Mouse (Mus musculus) liver, adult (tissue): ENCODE results near the gene Noxo1.

ENCODE experiments used
- GATA4 ChIP-seq: IDR thresholded peaks from 2 replicates; pipeline ENCODE4 v1.6.1; 2014; ENCODE audit warnings: mild to moderate bottlenecking, low read length; ENCODE audit not compliant: insufficient replicate concordance

Gene Noxo1

GRCm38 (mm10) chr17:24696011-24696697, at the start of gene Noxo1, which contains the start of gene Gfer:
TSS of gene Noxo1 (plus strand) at chr17:24696234.
TSS of gene Gfer (minus strand) at chr17:24696156.
- no peak for TF ChIP-seq GATA4

GRCm38 (mm10) chr17:24646381-24646780, 49.7 kb upstream of the Noxo1 start:
- TF ChIP-seq GATA4 = no peak

- TF ChIP-seq GATA4 = no peak
Measured at GRCm38 (mm10) chr17:24647493-24647892, 48.5 kb upstream of the Noxo1 start.

- no peak for TF ChIP-seq GATA4
Measured at GRCm38 (mm10) chr17:24648731-24649377, 47.2 kb upstream of the Noxo1 start.

- TF ChIP-seq GATA4 = no peak
Measured at GRCm38 (mm10) chr17:24649581-24650069, 46.4 kb upstream of the Noxo1 start.

- no peak for TF ChIP-seq GATA4
Measured at GRCm38 (mm10) chr17:24650070-24650616, 45.9 kb upstream of the Noxo1 start, which contains the start of gene Slc9a3r2. TSS of gene Slc9a3r2 (minus strand) at chr17:24650327.

GRCm38 (mm10) chr17:24650766-24651165, 45.3 kb upstream of the Noxo1 start:
- TF ChIP-seq GATA4 = no peak

GRCm38 (mm10) chr17:24651835-24652234, 44.2 kb upstream of the Noxo1 start:
- TF ChIP-seq GATA4 = no peak

GRCm38 (mm10) chr17:24653967-24654710, 41.9 kb upstream of the Noxo1 start:
- no peak for TF ChIP-seq GATA4

GRCm38 (mm10) chr17:24654969-24655368, 41.1 kb upstream of the Noxo1 start:
- no peak for TF ChIP-seq GATA4

GRCm38 (mm10) chr17:24658017-24658758, 37.8 kb upstream of the Noxo1 start, which contains the start of gene Npw:
TSS of gene Npw (minus strand) at chr17:24658457.
- no peak for TF ChIP-seq GATA4

GRCm38 (mm10) chr17:24667416-24667815, 28.6 kb upstream of the Noxo1 start:
- TF ChIP-seq GATA4 = no peak

GRCm38 (mm10) chr17:24669545-24670245, 26.3 kb upstream of the Noxo1 start, which contains the start of gene Zfp598:
TSS of gene Zfp598 (plus strand) at chr17:24669687.
- TF ChIP-seq GATA4 = no peak
